Mouse (Mus musculus) liver (tissue): ENCODE data around the gene Sema6d.

Experiments
- DNase-seq: peaks from one replicate; pipeline ENCODE4 v3.0.0-alpha.2; 2020; ENCODE audit warnings: mixed read lengths

The Sema6d gene

DNA sequence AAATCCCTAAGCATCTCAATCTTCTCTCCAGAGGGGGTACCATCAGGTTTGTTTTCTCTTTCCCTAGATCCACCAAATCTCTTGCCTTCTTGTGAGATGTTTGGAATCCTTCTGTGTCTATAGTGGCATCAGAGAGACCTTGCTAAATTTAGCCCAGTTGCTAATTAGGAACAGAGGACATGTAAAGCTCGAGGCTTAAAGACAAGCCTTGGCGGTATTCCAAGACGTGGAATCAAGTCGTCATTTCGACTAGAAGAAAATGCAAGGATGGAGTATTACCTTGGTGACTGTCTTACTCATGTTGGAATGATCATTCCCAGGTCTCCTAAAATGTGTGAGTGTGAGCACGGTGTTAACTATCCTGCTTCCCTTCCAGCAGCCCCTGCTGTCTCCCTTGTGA lies 314.2 kb downstream of the Sema6d start:
- DNase-seq = no peak

DNA sequence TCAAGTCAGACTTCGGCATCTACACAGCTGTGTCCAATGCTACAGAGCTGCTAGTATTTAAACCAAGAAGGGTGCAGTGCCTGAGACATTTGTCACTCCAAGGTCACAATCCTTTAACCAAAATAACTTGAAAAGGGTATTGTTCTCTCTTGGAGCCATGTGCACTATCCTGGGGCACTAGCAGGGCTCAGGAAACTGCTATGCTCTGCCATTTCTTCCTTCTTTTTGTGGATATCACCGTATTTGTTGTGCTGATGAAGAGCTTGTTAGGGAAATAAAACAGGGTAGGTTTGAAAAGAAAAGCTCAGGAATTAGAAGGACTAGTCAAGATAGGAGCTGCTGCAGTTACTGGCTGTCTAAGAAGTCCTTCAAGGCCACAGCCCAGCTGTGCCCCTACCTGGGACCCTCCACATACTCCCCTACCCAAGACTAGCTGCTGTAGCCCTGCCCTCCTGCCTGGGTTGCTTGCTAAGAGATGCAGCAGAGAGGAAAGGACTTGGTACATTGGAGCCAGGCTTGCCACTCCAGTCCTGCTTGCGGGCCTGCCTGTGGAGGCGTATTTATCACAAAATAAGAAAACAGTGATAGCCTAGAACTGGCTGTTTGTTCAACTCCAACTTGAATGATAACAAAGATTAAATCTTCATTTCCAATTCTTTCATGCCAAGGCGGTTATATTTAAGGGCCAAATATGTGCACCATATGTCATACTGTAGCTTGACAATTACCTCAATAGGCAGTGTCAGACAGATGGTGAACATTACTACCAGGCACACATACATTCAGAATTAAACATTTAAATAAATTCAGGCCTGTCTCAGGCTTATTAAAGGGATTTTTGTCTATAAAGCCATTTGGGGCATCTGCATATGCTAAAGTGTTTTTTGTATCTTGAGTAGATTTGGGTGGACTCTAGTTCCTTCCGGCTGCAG lies 315.1 kb downstream of the Sema6d start:
- no peak for DNase-seq

- no peak for DNase-seq
Measured at GRCm38 (mm10) chr2:124408956-124409355, 319.2 kb downstream of the Sema6d start.

- DNase-seq = no peak
Measured at GRCm38 (mm10) chr2:124416730-124417129, 327.0 kb downstream of the Sema6d start.

GRCm38 (mm10) chr2:124418319-124418718 lies 328.6 kb downstream of the Sema6d start:
- no peak for DNase-seq

DNA sequence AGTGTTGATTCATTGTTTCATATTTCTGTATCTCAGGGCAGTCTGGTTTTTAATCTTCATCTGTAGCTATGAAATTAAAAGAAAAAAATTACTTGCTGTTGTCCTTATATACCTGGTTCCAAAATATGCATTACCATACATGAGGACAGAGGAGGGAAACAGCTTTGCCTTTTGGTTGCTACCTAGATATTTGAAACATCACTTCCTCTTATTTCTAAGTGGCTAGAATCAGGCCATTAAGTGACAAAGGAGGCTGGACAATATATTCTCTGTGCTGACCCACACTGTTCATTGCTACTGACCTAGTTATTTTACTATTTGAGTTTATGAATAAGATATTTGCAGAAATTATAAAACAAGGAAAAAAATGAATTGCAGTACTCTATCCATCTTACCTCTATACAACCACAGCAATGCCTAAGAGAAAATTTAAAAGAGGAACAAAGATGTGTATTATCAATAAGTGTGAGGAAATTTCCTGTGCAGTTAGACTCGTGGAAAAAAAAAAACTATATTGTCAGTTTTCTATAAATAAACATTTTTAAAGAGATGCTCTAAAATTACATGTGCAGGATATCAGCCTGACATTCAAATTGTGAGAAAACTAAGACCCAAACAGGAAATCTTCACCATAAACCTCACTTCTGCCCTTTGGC lies 330.5 kb downstream of the Sema6d start:
- no peak for DNase-seq

- no peak for DNase-seq
Measured at GRCm38 (mm10) chr2:124429744-124430143, 340.0 kb downstream of the Sema6d start.

GRCm38 (mm10) chr2:124430708-124431107 lies 340.9 kb downstream of the Sema6d start:
- no peak for DNase-seq

- DNase-seq = no peak
Measured at GRCm38 (mm10) chr2:124435382-124436002, 345.7 kb downstream of the Sema6d start.

DNA sequence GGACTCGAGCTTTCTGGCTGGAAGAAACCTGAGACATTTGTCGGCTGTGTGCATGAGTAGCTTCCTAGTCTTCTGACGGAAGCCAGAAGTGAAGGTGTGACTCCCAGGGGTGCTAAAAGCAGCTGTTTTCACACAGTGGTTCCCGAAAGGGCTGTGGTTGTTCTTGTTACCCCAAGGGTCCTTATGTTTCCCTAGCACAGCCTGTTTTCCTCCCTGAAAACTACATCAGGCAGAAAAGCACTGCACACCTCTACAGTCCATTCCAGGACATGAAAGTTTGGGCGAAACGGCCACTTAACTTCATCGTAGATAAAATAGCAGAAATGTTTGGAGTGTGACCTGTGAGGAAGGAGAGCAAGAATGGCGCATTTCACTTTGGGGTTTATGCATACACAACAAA lies 346.9 kb downstream of the Sema6d start:
- DNase-seq = no peak

DNA sequence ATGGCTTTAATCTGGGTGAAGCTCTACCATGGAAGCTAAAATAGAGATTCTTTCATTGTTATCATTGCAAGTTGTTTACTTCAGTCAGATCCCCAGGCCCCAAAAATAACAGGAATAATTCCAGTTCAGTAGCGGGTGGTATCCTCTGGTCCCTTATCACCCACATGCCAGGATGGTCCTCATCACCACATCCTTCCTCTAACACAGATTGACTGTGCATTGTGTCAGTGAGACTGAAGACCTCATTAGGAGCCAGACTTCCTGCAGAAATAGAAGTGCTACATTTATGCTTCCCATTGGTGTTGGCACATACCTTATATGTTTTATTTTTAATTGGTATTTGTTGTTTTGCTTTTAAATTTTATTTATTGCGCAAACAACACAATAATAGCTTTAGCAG lies 354.4 kb downstream of the Sema6d start:
- no peak for DNase-seq

- no peak for DNase-seq
Measured at GRCm38 (mm10) chr2:124455881-124456280, 366.1 kb downstream of the Sema6d start.

- no peak for DNase-seq
Measured at GRCm38 (mm10) chr2:124456999-124457398, 367.2 kb downstream of the Sema6d start.

- DNase-seq = no peak
Measured at GRCm38 (mm10) chr2:124458028-124458427, 368.3 kb downstream of the Sema6d start.

GRCm38 (mm10) chr2:124460956-124461355 lies 371.2 kb downstream of the Sema6d start:
- no peak for DNase-seq

- DNase-seq = no peak
Measured at GRCm38 (mm10) chr2:124461378-124461851, 371.6 kb downstream of the Sema6d start.

DNA sequence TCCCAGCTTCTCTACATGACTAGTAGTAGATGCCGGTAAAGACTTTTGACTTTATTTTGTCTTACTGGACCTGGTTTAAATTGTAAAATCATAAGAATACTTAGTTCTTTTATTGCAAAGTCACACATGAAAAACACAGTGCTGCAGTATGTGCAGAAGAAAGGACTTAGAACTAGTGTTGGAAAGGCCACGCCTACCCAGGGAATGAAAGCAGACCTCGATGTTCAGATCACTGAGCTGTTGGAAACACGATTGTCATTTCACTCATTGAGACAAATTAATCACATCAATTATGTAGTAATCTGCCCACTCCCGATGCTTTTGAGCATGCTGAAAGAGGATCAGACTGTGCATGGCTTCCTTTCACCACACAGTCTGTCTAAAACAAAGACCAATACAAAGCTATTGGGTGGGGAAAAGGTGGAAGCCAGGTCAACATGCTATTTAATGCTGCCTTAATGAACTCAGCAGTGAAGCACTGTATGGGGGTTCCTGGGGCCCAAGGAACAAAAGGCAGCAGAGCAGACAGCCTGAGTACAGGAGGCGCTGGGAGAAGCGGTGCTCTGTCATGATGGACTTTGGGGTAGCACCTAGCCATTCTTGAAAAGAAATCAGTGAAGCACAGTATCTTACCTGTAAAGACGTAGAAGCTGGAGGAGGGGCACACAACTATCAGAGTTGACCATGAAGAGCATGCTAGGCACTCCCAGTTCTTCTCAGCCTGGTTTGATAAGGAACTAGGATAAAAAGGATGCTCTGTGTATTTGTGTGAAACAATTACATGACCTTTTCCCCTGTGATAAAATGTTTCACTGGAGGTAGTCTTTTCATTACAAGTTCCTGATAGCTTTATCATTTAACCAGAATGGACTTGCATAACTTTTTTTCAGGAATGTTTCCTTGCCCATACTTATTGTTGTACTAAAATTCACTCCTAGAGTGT lies 375.5 kb downstream of the Sema6d start:
- DNase-seq = no peak

DNA sequence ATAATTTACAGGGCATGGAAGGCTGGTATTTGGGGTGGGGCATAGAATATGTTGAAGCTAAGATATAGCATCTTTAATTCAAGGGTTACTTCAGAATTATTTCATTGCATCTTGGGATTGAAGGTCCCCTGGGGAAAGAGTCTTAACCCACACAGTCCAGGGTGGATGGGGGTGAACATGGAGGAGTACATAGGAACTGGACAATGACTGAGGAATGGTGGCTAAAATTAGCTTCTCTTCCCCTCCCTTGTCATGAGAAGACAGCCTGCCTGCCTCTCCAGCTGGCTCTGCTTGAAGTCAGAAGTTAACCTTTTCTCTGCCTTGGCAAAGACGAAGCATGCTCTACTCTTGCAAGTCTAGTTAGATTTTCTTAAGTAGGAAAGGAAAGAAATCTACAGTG lies 377.7 kb downstream of the Sema6d start:
- DNase-seq = no peak

- DNase-seq = no peak
Measured at GRCm38 (mm10) chr2:124470346-124471042, 380.7 kb downstream of the Sema6d start.

DNA sequence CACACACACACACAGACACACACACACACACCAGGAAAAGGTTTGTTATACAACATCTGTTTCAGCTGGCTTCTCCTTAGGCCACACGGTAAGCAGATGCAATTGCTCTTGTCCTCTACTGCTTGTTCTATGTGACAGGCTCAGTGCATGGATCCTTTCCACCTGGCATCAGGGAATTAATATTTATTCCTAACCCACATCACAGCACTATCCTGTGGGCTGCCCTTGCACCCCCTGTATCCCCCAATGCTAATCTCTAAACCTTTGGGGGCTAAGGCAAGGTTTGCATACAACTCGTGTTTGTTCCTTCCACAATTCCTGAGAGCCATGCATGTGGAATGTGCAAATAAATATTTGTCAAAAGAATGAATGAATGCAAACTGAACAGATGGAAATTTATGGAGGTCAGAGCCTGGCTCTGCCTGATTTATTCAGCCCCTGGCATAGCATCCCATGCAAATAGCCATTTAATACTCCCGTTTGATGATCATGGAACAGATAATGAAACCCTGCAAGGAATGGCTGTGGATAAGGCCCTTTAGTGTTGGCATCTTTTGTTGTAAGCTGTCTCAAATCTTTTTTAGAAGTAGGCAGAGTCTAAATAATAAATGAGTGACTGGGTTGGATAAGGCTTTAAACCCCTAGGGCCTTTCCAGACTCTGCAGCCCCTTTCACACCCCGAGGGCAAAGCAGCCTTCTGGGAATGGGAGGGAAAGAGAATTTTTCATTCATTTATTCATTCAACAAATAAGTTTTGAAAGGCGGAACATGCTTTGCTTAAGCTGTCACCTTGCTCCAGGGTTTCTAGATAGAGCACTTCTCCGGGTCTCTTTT lies 383.1 kb downstream of the Sema6d start:
- no peak for DNase-seq

DNA sequence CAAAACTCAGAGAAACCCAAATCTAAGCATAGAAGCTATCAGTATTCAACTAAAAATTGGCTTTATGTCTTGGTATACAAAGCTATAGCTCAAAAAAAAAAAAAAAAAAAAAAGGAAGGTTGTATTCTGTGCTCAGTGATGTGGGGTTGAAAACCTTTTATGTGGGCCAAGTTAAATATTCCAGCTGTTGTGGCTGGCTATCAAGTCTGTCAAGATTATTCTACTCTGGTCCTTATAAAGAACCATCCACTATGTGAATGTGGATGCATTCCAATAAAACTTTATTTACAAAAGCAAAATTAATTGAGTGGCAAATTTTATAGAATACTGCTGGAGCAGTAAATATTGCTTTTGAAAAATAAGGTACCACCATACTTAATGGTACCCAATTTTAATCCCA lies 388.1 kb downstream of the Sema6d start:
- no peak for DNase-seq
